Mouse (Mus musculus): ENCODE results near the gene Epb41l2.

- TF ChIP-seq CTCF (IDR thresholded peaks at IDR 0.05; ENCODE audit: extremely low read depth, insufficient read depth, insufficient read length, insufficient replicate concordance) (no peak), POLR2A (IDR thresholded peaks at IDR 0.05; ENCODE audit: low read depth, low read length) (no peak)
These were observed 40.5 kb downstream of the Epb41l2 start for GRCm38 (mm10) chr10:25400076-25400475.

All from spleen, adult 2 months (tissue).